Mouse (Mus musculus): ENCODE measurements around the gene Klhl5. TPM values are rescaled to one million over a fixed set of nuclear protein-coding genes. Genes with fewer than 3 reads are reported as not detected.

Klhl5 gene
- polyA plus RNA-seq, 1 experiment, result 9.9 TPM

DNA sequence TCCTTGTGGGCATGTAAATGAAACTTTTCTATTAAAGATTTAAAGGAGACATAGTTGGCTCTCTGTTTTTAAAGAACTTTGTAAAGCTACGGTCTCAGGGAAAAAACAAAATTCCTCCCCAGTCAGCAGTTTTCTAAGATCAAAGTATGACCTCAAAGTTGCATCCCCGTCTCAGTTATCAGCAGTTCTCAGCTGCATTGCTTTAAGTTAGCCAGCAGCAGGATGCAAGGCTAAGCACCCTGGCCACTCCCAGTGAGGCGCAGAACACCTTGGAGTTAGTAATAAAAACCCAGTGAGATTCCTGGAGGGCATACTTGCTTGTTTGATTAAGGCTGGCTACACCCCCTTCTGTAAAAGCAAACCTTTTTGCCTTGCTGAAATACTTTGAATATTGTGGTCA, 30.6 kb upstream of the Klhl5 start:
- H3K79me2 ChIP-seq (ENCODE audit: control insufficient read depth, insufficient read depth), result no peaks in the 10 kb centered on the region
- no peak overlapping the region for H3ac ChIP-seq (ENCODE audit: control insufficient read depth, insufficient read length, low read depth)
- TF ChIP-seq CEBPB (IDR thresholded peaks at IDR 0.05; ENCODE audit: low read depth) (no peak), MYOG (IDR thresholded peaks at IDR 0.05; ENCODE audit: control insufficient read depth, extremely low read depth, insufficient read length) (no peak)
- H3K27me3 ChIP-seq (ENCODE audit: control insufficient read depth, insufficient read depth, insufficient read length), result no peaks in the 10 kb centered on the region
- H3K79me3 ChIP-seq (ENCODE audit: low read depth), result no peaks in the 10 kb centered on the region
- no peak overlapping the region for H3K4me3 ChIP-seq (ENCODE audit: insufficient read depth, poor library complexity, severe bottlenecking)
- no peaks in the 10 kb centered on the region for H3K36me3 ChIP-seq (ENCODE audit: control insufficient read depth, insufficient read depth)

GRCm38 (mm10) chr5:65078081-65078480, 29.3 kb upstream of the Klhl5 start:
- H3K79me2 ChIP-seq (ENCODE audit: control insufficient read depth, insufficient read depth), result no peaks in the 10 kb centered on the region

DNA sequence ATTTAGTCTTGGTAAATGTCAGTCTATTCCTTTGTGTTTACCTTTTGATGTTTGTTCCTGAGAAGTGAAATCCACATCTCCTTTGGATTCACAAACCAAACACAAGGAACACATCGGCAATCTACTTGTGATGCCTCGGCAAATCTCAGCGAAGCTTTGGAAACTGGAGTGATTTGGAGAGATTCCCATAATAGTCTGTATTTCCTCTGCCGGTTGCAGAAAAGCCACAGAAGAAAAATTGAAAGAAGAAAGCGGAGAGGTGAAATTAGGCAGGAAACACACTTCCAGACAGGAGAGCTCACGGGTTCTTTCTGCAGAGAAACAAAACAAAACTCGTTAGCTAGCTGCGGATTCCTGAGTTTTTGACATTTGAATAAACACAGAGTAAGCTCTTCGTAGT, 27.5 kb upstream of the Klhl5 start:
- Histone ChIP-seq H3K27me3 (ENCODE audit: control insufficient read depth, insufficient read depth, insufficient read length) (no peaks in the 10 kb centered on the region), H3K36me3 (ENCODE audit: control insufficient read depth, insufficient read depth) (no peaks in the 10 kb centered on the region), H3K79me3 (ENCODE audit: low read depth) (no peaks in the 10 kb centered on the region), H3ac (ENCODE audit: control insufficient read depth, insufficient read length, low read depth) (no peak overlapping the region), H3K79me2 (ENCODE audit: control insufficient read depth, insufficient read depth) (no peaks in the 10 kb centered on the region), H3K4me3 (ENCODE audit: insufficient read depth, poor library complexity, severe bottlenecking) (no peak overlapping the region)
- TF ChIP-seq CEBPB (IDR thresholded peaks at IDR 0.05; ENCODE audit: low read depth) (no peak), MAX (IDR thresholded peaks at IDR 0.05) (no peak), CTCF (IDR thresholded peaks at IDR 0.05; ENCODE audit: control insufficient read depth, insufficient read depth, insufficient read length) (no peak), MYOD1 (IDR thresholded peaks at IDR 0.05; ENCODE audit: control insufficient read depth, insufficient read length, low read depth) (no peak), USF1 (IDR thresholded peaks at IDR 0.05; ENCODE audit: low read depth) (no peak), MYOG (IDR thresholded peaks at IDR 0.05; ENCODE audit: control insufficient read depth, extremely low read depth, insufficient read length) (no peak), FOSL1 (IDR thresholded peaks at IDR 0.05; ENCODE audit: insufficient read depth, low read length, poor library complexity, severe bottlenecking) (no peak)

More at GRCm38 (mm10) chr5:65078081-65078480, 29.3 kb upstream of the Klhl5 start:
- H3K79me3 ChIP-seq (ENCODE audit: low read depth), result no peaks in the 10 kb centered on the region
- H3K27me3 ChIP-seq (ENCODE audit: control insufficient read depth, insufficient read depth, insufficient read length), result no peaks in the 10 kb centered on the region
- no peaks in the 10 kb centered on the region for H3K36me3 ChIP-seq (ENCODE audit: control insufficient read depth, insufficient read depth)
- no peak overlapping the region for H3ac ChIP-seq (ENCODE audit: control insufficient read depth, insufficient read length, low read depth)
- no peak overlapping the region for H3K4me3 ChIP-seq (ENCODE audit: insufficient read depth, poor library complexity, severe bottlenecking)
- TF ChIP-seq FOSL1 (IDR thresholded peaks at IDR 0.05; ENCODE audit: insufficient read depth, low read length, poor library complexity, severe bottlenecking), result peak; percentile 4
- no peak for TF ChIP-seq MAX (IDR thresholded peaks at IDR 0.05)

DNA sequence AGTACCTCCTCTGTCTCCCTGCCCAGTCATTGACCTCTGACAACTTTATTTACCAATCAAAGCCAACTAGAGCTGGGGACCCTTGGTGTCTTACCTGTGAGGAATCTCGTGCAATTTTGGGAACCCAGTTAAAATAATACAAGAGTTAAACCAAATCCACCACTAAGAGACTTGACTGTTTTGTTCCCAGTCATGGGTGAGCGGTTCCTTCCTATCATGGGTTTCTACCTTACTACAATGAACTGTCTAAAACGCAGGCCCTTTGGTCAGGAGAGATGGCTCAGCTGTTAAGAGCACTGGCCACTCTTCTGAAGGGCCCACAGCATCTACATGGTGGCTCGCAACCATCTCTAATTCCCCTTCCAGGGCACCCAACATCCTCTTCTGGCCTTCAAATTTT, 25.5 kb upstream of the Klhl5 start:
- no peaks in the 10 kb centered on the region for H3K79me2 ChIP-seq (ENCODE audit: control insufficient read depth, insufficient read depth)
- no peak overlapping the region for H3K4me3 ChIP-seq (ENCODE audit: insufficient read depth, poor library complexity, severe bottlenecking)
- no peak overlapping the region for H3ac ChIP-seq (ENCODE audit: control insufficient read depth, insufficient read length, low read depth)
- H3K27me3 ChIP-seq (ENCODE audit: control insufficient read depth, insufficient read depth, insufficient read length), result no peaks in the 10 kb centered on the region
- no peaks in the 10 kb centered on the region for H3K36me3 ChIP-seq (ENCODE audit: control insufficient read depth, insufficient read depth)
- TF ChIP-seq USF1 (IDR thresholded peaks at IDR 0.05; ENCODE audit: low read depth) (no peak), CEBPB (IDR thresholded peaks at IDR 0.05; ENCODE audit: low read depth) (no peak), MAX (IDR thresholded peaks at IDR 0.05) (no peak), FOSL1 (IDR thresholded peaks at IDR 0.05; ENCODE audit: insufficient read depth, low read length, poor library complexity, severe bottlenecking) (no peak), MYOD1 (IDR thresholded peaks at IDR 0.05; ENCODE audit: control insufficient read depth, insufficient read length, low read depth) (no peak), MYOG (IDR thresholded peaks at IDR 0.05; ENCODE audit: control insufficient read depth, extremely low read depth, insufficient read length) (no peak), CTCF (IDR thresholded peaks at IDR 0.05; ENCODE audit: control insufficient read depth, insufficient read depth, insufficient read length) (no peak)
- H3K79me3 ChIP-seq (ENCODE audit: low read depth), result no peaks in the 10 kb centered on the region

- no peaks in the 10 kb centered on the region for H3K79me2 ChIP-seq (ENCODE audit: control insufficient read depth, insufficient read depth)
Measured at GRCm38 (mm10) chr5:65086522-65086921, 20.8 kb upstream of the Klhl5 start.

DNA sequence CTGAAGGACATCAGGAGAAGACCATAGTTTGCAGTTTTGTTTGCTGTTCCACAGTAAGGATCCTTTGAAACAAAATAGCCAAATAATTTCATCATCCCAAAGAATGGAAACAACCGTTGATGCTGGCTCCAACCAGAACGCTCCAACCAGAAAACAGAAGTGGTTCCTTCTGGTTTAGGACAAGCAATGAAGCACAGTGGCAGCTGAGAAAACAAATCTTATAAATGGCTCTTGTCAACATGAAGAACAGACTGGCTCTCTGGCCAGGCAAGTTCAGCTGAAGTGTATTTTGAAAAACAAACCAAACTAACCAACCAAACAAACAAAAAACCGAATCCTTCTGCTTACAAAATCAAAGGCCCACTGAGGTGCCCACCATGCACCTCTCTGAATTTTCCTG, 17.6 kb upstream of the Klhl5 start:
- Histone ChIP-seq H3K27me3 (ENCODE audit: control insufficient read depth, insufficient read depth, insufficient read length) (no peaks in the 10 kb centered on the region), H3K79me2 (ENCODE audit: control insufficient read depth, insufficient read depth) (no peaks in the 10 kb centered on the region), H3K36me3 (ENCODE audit: control insufficient read depth, insufficient read depth) (no peaks in the 10 kb centered on the region), H3ac (ENCODE audit: control insufficient read depth, insufficient read length, low read depth) (no peak overlapping the region), H3K4me3 (ENCODE audit: insufficient read depth, poor library complexity, severe bottlenecking) (no peak overlapping the region), H3K79me3 (ENCODE audit: low read depth) (no peaks in the 10 kb centered on the region)
- no peak for TF ChIP-seq CTCF (IDR thresholded peaks at IDR 0.05; ENCODE audit: control insufficient read depth, insufficient read depth, insufficient read length)
- TF ChIP-seq MAX (IDR thresholded peaks at IDR 0.05), result no peak
- no peak for TF ChIP-seq CEBPB (IDR thresholded peaks at IDR 0.05; ENCODE audit: low read depth)
- TF ChIP-seq FOSL1 (IDR thresholded peaks at IDR 0.05; ENCODE audit: insufficient read depth, low read length, poor library complexity, severe bottlenecking), result no peak
- TF ChIP-seq MYOG (IDR thresholded peaks at IDR 0.05; ENCODE audit: control insufficient read depth, extremely low read depth, insufficient read length), result no peak
- no peak for TF ChIP-seq USF1 (IDR thresholded peaks at IDR 0.05; ENCODE audit: low read depth)
- TF ChIP-seq MYOD1 (IDR thresholded peaks at IDR 0.05; ENCODE audit: control insufficient read depth, insufficient read length, low read depth), result no peak

More at GRCm38 (mm10) chr5:65086522-65086921, 20.8 kb upstream of the Klhl5 start:
- Histone ChIP-seq H3K36me3 (ENCODE audit: control insufficient read depth, insufficient read depth) (no peaks in the 10 kb centered on the region), H3ac (ENCODE audit: control insufficient read depth, insufficient read length, low read depth) (no peak overlapping the region), H3K79me3 (ENCODE audit: low read depth) (no peaks in the 10 kb centered on the region), H3K27me3 (ENCODE audit: control insufficient read depth, insufficient read depth, insufficient read length) (no peaks in the 10 kb centered on the region), H3K4me3 (ENCODE audit: insufficient read depth, poor library complexity, severe bottlenecking) (no peak overlapping the region)
- TF ChIP-seq CTCF (IDR thresholded peaks at IDR 0.05; ENCODE audit: control insufficient read depth, insufficient read depth, insufficient read length) (no peak), MYOD1 (IDR thresholded peaks at IDR 0.05; ENCODE audit: control insufficient read depth, insufficient read length, low read depth) (no peak), FOSL1 (IDR thresholded peaks at IDR 0.05; ENCODE audit: insufficient read depth, low read length, poor library complexity, severe bottlenecking) (no peak), MYOG (IDR thresholded peaks at IDR 0.05; ENCODE audit: control insufficient read depth, extremely low read depth, insufficient read length) (no peak), MAX (IDR thresholded peaks at IDR 0.05) (no peak), USF1 (IDR thresholded peaks at IDR 0.05; ENCODE audit: low read depth) (no peak), CEBPB (IDR thresholded peaks at IDR 0.05; ENCODE audit: low read depth) (no peak)

Measured in C2C12 (cell line).